Mouse (Mus musculus) right cerebral cortex, postnatal 4 days (tissue): Measurements from ENCODE around the gene Myo10.
"Not testable (repeated sequence)": the region's sequence is repeated elsewhere in the genome, so short reads cannot be mapped to it uniquely, and the experiment has no call there.

ENCODE experiments used
- DNase-seq: peaks from one replicate; pipeline ENCODE4 v3.0.0-alpha.2; 2022

The Myo10 gene

GRCm38 (mm10) chr15:25693708-25694107 lies 71.4 kb downstream of the Myo10 start:
- no peak for DNase-seq

DNA sequence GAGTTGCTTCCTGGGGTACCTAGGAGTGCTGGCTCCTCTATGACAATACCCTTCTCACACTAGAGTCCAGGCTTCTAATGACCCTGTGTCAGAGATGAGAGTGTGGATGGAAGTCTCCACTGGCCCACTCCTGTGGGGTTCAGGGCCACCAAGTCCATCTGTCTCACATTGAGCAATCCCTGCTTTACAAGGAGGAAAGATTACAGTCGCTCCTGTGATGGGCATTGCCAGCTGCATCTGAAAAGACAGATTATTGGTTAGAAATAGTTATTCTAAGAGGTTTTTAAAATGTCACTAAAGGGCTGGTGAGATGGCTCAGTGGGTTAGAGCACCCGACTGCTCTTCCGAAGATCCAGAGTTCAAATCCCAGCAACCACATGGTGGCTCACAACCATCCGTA lies 72.4 kb downstream of the Myo10 start:
- no peak for DNase-seq

DNA sequence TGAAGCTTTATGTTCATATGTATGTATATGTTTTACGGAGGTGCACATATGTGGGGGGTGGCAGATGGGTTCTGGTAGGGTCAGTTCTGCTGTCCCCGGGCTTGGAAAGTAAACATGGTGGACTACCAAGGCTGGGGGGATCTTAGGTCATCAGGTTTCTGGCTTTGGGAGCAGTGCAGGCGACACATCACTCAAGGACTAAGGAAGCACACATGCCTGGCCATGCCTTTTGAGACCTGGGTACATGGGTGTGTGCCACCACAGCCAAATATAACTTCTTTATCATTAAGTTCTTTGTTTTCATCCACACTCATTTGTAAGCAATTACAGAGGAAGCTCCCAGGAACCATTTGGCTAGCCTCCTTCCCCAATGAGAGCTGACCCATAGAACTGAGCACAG lies 72.9 kb downstream of the Myo10 start:
- DNase-seq, result no peak

GRCm38 (mm10) chr15:25695883-25696282 lies 73.6 kb downstream of the Myo10 start:
- no peak for DNase-seq

DNA sequence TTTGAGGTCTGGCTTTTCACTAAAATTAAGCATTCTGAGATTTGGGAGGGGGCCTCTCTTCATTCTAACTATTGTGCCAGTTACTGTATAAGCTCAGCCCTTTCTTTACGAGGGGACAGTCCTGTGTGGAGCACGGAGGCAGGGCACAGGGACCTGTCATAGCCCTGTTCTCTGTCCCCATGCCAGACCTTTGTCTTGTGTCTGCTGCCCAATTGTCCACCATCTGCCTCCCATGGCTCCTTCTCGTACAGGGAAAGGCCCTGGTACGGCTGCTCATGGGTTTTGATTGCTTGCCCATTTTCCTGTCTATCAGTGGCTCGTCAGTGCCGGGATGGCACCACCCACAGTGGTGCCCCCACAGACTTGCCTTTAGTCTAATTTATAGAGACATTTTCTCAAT lies 74.3 kb downstream of the Myo10 start:
- no peak for DNase-seq

- DNase-seq, result no peak
These were observed 76.8 kb downstream of the Myo10 start for GRCm38 (mm10) chr15:25699032-25699557.

DNA sequence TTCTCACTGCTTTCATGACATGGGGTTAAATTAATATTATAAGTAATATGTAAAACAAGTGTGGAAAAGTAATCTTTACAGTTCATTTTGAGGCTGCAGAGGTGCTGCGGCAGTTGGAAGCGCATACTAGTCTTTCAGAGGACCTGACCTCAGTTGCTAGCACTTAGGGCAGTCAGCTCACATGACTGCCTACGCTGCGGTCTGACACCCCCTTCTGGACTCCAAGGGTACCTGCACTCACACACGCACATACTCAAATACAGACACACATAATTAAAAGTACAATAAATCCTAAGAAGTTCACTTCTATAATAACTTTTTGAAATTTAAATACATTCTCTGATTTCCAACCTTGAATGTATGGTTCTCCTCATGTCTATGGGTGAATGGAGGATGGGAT lies 80.3 kb downstream of the Myo10 start:
- no peak for DNase-seq

- DNase-seq, result no peak
These were observed 82.7 kb downstream of the Myo10 start for GRCm38 (mm10) chr15:25704809-25705585.

- no peak for DNase-seq
These were observed 84.7 kb downstream of the Myo10 start for GRCm38 (mm10) chr15:25706874-25707554.

GRCm38 (mm10) chr15:25707891-25708290 lies 85.6 kb downstream of the Myo10 start:
- no peak for DNase-seq

DNA sequence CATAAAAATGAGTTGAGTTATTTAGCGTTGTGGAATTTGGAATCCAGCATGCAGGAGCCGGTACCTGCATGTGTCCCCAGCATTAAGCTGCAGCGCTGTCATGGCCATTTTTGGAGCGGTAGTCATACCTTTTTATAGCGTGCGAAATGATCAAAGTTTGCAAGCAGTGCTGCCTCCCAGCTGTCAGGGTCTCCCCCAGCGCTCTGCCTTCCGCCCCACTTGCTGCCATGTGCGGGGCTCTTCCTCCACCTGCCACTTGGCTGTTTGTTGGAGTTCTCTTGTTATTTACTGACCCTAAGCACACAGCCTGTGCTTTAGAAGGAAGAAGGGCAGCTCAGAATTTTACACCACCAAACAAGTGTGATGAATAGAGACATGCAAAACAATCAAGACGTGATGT lies 88.6 kb downstream of the Myo10 start:
- no peak for DNase-seq

DNA sequence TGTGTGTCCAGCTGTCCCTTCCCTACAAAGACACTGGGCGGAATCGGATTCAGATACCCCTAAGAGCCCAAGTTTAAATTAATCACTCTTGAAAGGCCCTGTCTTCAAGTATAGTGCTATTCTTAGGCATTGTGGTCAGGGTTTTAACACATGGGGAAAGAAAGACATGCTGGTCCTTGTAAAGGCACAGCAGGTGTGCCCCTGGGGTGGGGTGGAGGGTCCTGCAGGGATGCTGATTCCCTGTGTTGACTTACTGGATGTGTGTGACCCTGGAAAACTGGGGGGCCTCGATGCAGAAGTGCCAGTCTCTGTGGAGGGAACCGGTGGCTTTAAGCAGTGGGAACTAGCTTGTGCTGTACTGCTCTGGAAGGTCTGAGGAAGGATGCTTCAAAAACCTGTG lies 90.6 kb downstream of the Myo10 start:
- DNase-seq, result no peak

DNA sequence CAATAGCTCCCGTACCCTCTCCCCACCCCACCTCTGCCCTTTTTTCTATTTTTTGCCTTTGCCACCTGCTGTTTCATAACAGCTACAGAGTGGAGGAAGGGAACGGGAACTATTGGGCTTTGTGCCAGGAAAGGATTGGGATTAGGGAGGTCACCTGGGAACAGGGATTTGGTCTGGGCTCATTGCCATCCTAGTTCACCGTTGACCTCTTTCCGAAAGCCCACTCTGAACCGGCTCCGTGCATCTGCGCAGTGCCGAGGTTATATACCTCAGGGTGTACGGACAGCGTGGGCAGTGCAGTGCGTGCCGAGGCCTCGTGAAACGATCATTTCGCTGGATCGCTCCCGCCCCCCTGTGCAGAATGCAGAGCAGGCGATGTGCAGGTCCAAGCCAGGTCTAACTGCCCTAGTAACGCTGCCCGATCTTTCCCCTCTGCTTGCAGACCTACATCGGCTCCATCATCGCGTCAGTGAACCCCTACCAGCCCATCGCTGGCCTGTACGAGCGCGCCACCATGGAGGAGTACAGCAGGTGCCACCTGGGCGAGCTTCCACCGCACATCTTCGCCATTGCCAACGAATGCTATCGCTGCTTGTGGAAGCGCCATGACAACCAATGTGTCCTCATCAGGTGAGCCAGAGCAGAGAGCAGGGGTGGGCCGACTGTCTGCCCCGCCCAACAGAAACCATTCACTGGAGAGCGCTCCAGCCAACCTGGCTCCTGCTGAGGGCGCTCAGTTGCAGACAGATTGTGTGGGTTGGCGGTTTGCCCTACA lies 91.4 kb downstream of the Myo10 start:
- peak; percentile 28 for DNase-seq

GRCm38 (mm10) chr15:25715218-25715995 lies 93.1 kb downstream of the Myo10 start:
- DNase-seq, result no peak

DNA sequence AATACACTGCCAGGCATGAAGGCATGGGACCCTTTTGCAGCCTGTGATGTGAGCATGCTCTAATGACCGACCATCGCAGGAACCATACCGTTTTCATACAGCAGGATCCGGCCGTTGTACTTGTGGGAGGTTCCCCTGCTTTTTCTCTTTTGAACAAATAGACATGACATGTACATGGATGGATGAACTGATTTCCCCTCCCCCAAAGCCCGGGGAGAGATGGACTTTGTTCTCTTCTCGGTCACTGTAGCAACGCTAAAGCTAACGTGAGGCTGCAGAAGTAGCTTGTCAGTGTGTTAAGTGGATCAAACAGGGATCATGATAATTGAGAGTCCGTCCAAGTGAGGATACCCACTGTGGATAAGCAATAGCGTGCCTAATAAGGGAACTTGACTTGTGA lies 93.7 kb downstream of the Myo10 start:
- DNase-seq, result no peak

DNA sequence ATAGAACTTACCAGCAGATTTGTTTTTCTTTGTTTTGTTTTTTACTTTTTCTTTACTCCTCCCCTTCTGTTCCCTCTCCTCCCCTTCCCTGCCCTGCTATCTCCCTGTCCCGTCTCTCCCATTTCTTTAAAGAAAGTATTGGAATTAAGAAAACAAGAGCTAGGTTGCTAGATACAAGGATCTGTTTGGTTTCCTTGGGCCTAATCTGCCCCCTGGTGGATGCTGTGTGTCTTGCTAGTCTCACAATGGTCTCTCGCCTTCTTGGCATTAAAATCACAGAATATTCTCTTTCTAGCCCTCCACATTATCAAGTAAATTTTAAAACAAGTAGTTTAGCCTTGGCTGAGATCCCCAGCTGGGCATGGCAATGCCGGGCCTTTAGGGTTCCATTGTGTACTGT lies 94.7 kb downstream of the Myo10 start:
- DNase-seq, result peak; percentile 91

- DNase-seq, result not testable (repeated sequence)
These were observed 95.8 kb downstream of the Myo10 start for GRCm38 (mm10) chr15:25718104-25718503.

- no peak for DNase-seq
These were observed 96.9 kb downstream of the Myo10 start for GRCm38 (mm10) chr15:25719270-25719669.

- no peak for DNase-seq
These were observed 97.9 kb downstream of the Myo10 start for GRCm38 (mm10) chr15:25720263-25720662.

- DNase-seq, result no peak
These were observed 101.2 kb downstream of the Myo10 start for GRCm38 (mm10) chr15:25723281-25724113.

DNA sequence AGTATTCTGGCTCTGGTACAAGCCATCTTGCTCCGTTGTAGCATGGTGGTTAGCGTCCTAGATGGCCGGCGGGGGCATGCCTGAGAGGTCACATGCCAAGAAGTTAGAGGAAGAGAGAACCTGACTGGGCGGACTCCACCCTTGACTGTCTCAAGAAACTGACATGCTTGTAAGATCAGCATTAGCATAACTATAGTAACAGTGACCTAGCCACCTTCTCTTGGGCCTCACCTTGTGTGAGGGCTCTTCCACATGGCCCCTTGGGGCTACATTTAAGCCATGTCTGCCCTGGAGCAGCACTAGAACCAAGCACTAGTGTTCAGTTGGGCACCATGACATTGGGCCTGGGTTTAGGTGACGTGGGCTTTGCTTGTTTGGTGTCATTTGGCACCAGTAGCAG lies 102.2 kb downstream of the Myo10 start:
- DNase-seq, result no peak

DNA sequence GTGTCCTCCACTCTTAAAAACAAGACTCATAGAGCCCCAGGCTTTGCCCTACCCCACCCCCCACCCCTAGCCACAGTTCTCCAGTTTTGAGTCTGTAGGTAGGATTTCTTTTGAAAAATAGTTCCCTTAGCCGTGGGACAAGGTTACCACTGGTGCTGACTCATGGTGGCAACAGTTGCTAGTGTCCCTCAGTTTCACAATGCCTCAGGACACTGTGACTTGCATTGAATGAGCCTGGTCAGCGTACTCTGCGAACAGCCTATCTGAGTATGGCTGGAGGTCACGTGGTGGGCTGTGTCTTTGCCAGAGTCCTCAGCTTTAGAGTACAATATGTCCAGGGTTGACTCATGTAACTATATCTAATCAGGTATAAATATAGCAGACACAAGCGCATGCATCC lies 104.5 kb downstream of the Myo10 start:
- no peak for DNase-seq
